In the genomic region with DNA sequence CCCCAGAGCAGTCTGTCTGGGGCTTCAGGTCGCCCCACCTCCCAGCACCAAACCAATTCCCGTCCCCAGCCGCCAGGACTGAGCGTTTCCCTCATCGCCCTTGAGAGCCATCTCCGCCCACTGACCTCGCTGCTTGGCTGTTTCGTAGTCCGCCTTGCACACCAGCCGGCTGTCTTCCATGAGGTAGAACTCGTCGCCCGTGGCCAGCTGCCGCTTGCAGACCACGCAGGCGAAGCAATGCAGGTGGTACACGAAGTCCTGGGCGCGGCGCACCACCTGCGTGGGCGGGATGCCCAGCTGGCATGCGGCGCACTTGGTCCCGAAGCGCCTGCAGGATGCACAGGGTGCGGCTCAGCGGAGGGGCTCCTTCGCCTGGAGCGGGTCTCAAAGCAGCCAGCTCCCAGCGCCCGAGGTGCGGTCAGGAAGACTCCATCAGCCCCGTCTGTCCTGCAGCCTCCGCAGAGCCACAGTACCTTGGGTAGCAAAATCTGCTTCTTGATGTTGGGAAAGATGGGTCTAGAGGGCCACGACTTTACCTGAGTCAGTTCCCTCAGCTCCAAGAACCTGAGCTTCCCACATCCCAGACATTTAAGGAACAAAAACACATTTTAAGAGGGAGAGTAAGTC, we compare ENCODE assay signal across 12 mouse cellular contexts. TPM values are rescaled to one million over a fixed set of nuclear protein-coding genes. Genes with fewer than 3 reads are reported as not detected.
DNase-seq lines count a peak whose midpoint lies in the region; ATAC-seq and TF ChIP-seq lines count a peak whose summit lies in the region.
"Had no signal": no experiment of that assay in that cellular context is flagged by ENCODE, and none has a peak within 500 bp of the region (broad histone marks: within the 10 kb centered on the region; RNA-seq: fewer than 3 reads in every experiment).

No protein-coding gene starts in this region.

- no peaks in the 10 kb centered on the region for H3K9me3 ChIP-seq in forebrain, postnatal 0 days (ENCODE audit: low read length)
- no peaks in the 10 kb centered on the region for H3K9me3 ChIP-seq in midbrain, embryonic 16.5 days (replicated peaks; ENCODE audit: control insufficient read depth, low read length, poor library complexity, severe bottlenecking)

- peaks cover 89% of the 10 kb centered on the region for H3K27me3 ChIP-seq in forebrain, postnatal 0 days (ENCODE audit: insufficient read depth, low read length)
- peaks cover 94% of the 10 kb centered on the region for H3K27me3 ChIP-seq in midbrain, embryonic 16.5 days (ENCODE audit: control insufficient read depth, insufficient read depth, low read depth, low read length)

- no peak overlapping the region for H3K27ac ChIP-seq in forebrain, postnatal 0 days (ENCODE audit: low read depth, low read length)
- H3K27ac ChIP-seq in midbrain, embryonic 16.5 days (ENCODE audit: low read length), result no peak overlapping the region
- H3K27ac ChIP-seq: macrophage had no signal

- H3K36me3 ChIP-seq in forebrain, postnatal 0 days (ENCODE audit: insufficient read depth), result peaks cover 2% of the 10 kb centered on the region; the same call in 1 of the 2 replicates
- no peaks in the 10 kb centered on the region for H3K36me3 ChIP-seq in midbrain, embryonic 16.5 days (ENCODE audit: control insufficient read depth, insufficient read depth, low read length)

- peak overlapping the region; percentile 11; the same call in 1 of the 2 replicates for H3K4me3 ChIP-seq in forebrain, postnatal 0 days (ENCODE audit: low read depth, low read length)
- peak overlapping the region; percentile 30; the same call in 1 of the 2 replicates for H3K4me3 ChIP-seq in midbrain, embryonic 16.5 days (ENCODE audit: low read depth, low read length)

- peak; percentile 24 for DNase-seq in layer of hippocampus, adult 11-12 months (ENCODE audit: low spot score)
- no peak for DNase-seq in layer of hippocampus, postnatal 25 days (ENCODE audit: extremely low spot score in 1 of 2, low spot score in 1 of 2)
- DNase-seq in adrenal gland, postnatal 10 days, result peak; percentile 66
- peak; percentile 12 for DNase-seq in forebrain, postnatal 0 days
- no peak for DNase-seq in heart, postnatal 25 days (ENCODE audit: low spot score)
- no peak for DNase-seq in layer of hippocampus, adult 9-11 months

- peaks cover 12% of the 10 kb centered on the region; the same call in 1 of the 2 replicates for H3K4me1 ChIP-seq in forebrain, postnatal 0 days (ENCODE audit: insufficient read depth)
- peaks cover 20% of the 10 kb centered on the region for H3K4me1 ChIP-seq in midbrain, embryonic 16.5 days (ENCODE audit: control insufficient read depth, insufficient read depth, low read length)

- TF ChIP-seq CTCF in forebrain, postnatal 0 days (IDR thresholded peaks at IDR 0.05; ENCODE audit: low read depth), result no peak

- intact Hi-C loops in heart, postnatal 25 days (cut with DNase I), result no loop called here

- H3K4me2 ChIP-seq in forebrain, postnatal 0 days (ENCODE audit: low read depth), result no peak overlapping the region
- peak overlapping the region; percentile 50 for H3K4me2 ChIP-seq in midbrain, embryonic 16.5 days (ENCODE audit: low read length)

- 2% methylated on average over 36 of the region's 36 CpGs for WGBS in forebrain, postnatal 0 days
- 2% methylated on average over 36 of the region's 36 CpGs for WGBS in midbrain, embryonic 16.5 days

- ATAC-seq in forebrain, postnatal 0 days, result no peak
- ATAC-seq in midbrain, embryonic 16.5 days, result no peak
- no peak for ATAC-seq in granulocyte monocyte progenitor cell, adult 5-6 weeks (replicated peaks; ENCODE audit: poor library complexity, severe bottlenecking)

- no peak overlapping the region for H3K9ac ChIP-seq in forebrain, postnatal 0 days
- H3K9ac ChIP-seq in midbrain, embryonic 16.5 days (ENCODE audit: low read depth, low read length), result no peak overlapping the region

RNA-seq across cellular contexts. Expression of a gene that starts 5.1 kb away (rescaled TPM):
- not detected for total RNA-seq in layer of hippocampus, postnatal 25 days (2021)
- total RNA-seq in adrenal gland, postnatal 10 days (2021), result under 1 TPM; 0.27 to 0.64 TPM
- 0.08 TPM in 1 of 2 replicates, not detected in the other for total RNA-seq in forebrain, postnatal 0 days (2014; rRNA removed)
- 0.06 TPM in 1 of 2 replicates, not detected in the other for polyA plus RNA-seq in forebrain, postnatal 0 days (2015; fragmentation: Nextera tagmentation; extraction: Ambion mirVana)
- not detected in 2 replicates for polyA plus RNA-seq in midbrain, embryonic 16.5 days (2015; fragmentation: Nextera tagmentation; extraction: Ambion mirVana)
- not detected in 2 replicates for total RNA-seq in granulocyte monocyte progenitor cell, adult 5-6 weeks (2014; fragmentation: Nextera tagmentation)
- total RNA-seq in granulocyte monocyte progenitor cell, adult 5-6 weeks (2017), result not detected in 2 replicates
- total RNA-seq in heart, postnatal 25 days (2021), result not detected
- total RNA-seq: common myeloid progenitor, adult 5-6 weeks; layer of hippocampus, postnatal 10 days had no signal
- polyA plus RNA-seq: heart, embryonic 14.5 days; macrophage had no signal

RNA-seq across cellular contexts. Expression of a gene that starts 34.4 kb away (rescaled TPM):
- total RNA-seq in layer of hippocampus, postnatal 25 days (2021), result 10 to 100 TPM; 24.5 to 25.3 TPM
- total RNA-seq in adrenal gland, postnatal 10 days (2021), result 10 to 100 TPM; 17.6 to 18.2 TPM
- total RNA-seq in forebrain, postnatal 0 days (2014; rRNA removed), result 21.2 and 22.2 TPM in 2 replicates
- polyA plus RNA-seq in forebrain, postnatal 0 days (2015; fragmentation: Nextera tagmentation; extraction: Ambion mirVana), result 5.5 and 9.1 TPM in 2 replicates
- polyA plus RNA-seq in midbrain, embryonic 16.5 days (2015; fragmentation: Nextera tagmentation; extraction: Ambion mirVana), result 17.2 and 18.4 TPM in 2 replicates
- total RNA-seq in granulocyte monocyte progenitor cell, adult 5-6 weeks (2014; fragmentation: Nextera tagmentation), result 10.9 and 11.5 TPM in 2 replicates
- 4.8 and 7.1 TPM in 2 replicates for total RNA-seq in granulocyte monocyte progenitor cell, adult 5-6 weeks (2017)
- total RNA-seq in heart, postnatal 25 days (2021), result 10 to 100 TPM; 15.8 to 15.9 TPM

Comparison
In these comparisons a context has a peak if more than half of its experiments do, and no peak if none do; other contexts are left out.
1. DNase-seq: peak in layer of hippocampus, adult 11-12 months (single experiment), adrenal gland, postnatal 10 days (single experiment) and forebrain, postnatal 0 days (single experiment); none in layer of hippocampus, postnatal 25 days (0 of 2), heart, postnatal 25 days (single experiment) and layer of hippocampus, adult 9-11 months (single experiment).